Mouse (Mus musculus) MEL (cell line): Measurements from ENCODE around the gene Ces1h. TPM values are rescaled to one million over a fixed set of nuclear protein-coding genes. Genes with fewer than 3 reads are reported as not detected.
"Not testable (repeated sequence)": the region's sequence is repeated elsewhere in the genome, so short reads cannot be mapped to it uniquely, and the experiment has no call there.

Experiments
- DNase-seq: peaks from one replicate; pipeline ENCODE4 v3.0.0; 2011; ENCODE audit warnings: low read depth, low spot score
- H3K27ac ChIP-seq: 2 replicates; pipeline ENCODE4 v1.5.1; 2012; ENCODE audit warnings: low read depth, mild to moderate bottlenecking, control low read depth, low read length, moderate library complexity; ENCODE audit not compliant: control insufficient read depth
- H3K27me3 ChIP-seq, 2 experiments: fragments of 150-350 bp in 1 of 2; sonication (generic) in 1 of 2; 2 replicates each; pipeline ENCODE4 v1.6.1; 2012; ENCODE audit warnings: low read length in 2 of 2, mild to moderate bottlenecking in 2 of 2, improper control_type of control experiment in 1 of 2, moderate library complexity in 1 of 2; ENCODE audit not compliant: insufficient read depth in 2 of 2, control insufficient read depth in 1 of 2
- H3K36me3 ChIP-seq, 2 experiments: 2 replicates each; pipeline ENCODE4 v1.6.1; 2012 to 2014; ENCODE audit warnings: low read length in 2 of 2, improper control_type of control experiment in 1 of 2, inconsistent platforms in 1 of 2, mild to moderate bottlenecking in 1 of 2; ENCODE audit not compliant: insufficient read depth in 2 of 2, control insufficient read depth in 1 of 2
- H3K4me1 ChIP-seq, 2 experiments: fragments of 150-350 bp in 1 of 2; sonication (generic) in 1 of 2; 2 replicates each; pipeline ENCODE4 v1.6.1; 2012; ENCODE audit warnings: low read length in 2 of 2, improper control_type of control experiment in 1 of 2, mild to moderate bottlenecking in 1 of 2; ENCODE audit not compliant: insufficient read depth in 2 of 2, control insufficient read depth in 1 of 2
- H3K4me3 ChIP-seq, 2 experiments: fragments of 150-350 bp in 1 of 2; sonication (generic) in 1 of 2; 2 replicates each; pipeline ENCODE4 v1.5.1; 2012; ENCODE audit warnings: low read depth in 2 of 2, low read length in 2 of 2, mild to moderate bottlenecking in 2 of 2, moderate library complexity in 2 of 2, control low read depth in 1 of 2, improper control_type of control experiment in 1 of 2; ENCODE audit not compliant: control insufficient read depth in 1 of 2, insufficient read depth in 1 of 2
- H3K79me2 ChIP-seq: 2 replicates; pipeline ENCODE4 v1.6.1; 2012; ENCODE audit warnings: mild to moderate bottlenecking, low read length, moderate library complexity; ENCODE audit not compliant: control insufficient read depth, poor library complexity, insufficient read depth
- H3K9ac ChIP-seq: 2 replicates; pipeline ENCODE4 v1.6.1; 2012; ENCODE audit warnings: low read depth, mild to moderate bottlenecking, control low read depth, low read length, moderate library complexity; ENCODE audit not compliant: control insufficient read depth, poor library complexity, severe bottlenecking
- H3K9me3 ChIP-seq: fragments of 150-350 bp; sonication (generic); replicated peaks from 2 replicates; pipeline ENCODE4 v1.6.1; 2012; ENCODE audit warnings: mild to moderate bottlenecking, low read length, improper control_type of control experiment, moderate library complexity; ENCODE audit not compliant: insufficient read depth
- CHD1 ChIP-seq: IDR thresholded peaks from 2 replicates; pipeline ENCODE4 v1.6.1; 2012; ENCODE audit warnings: low read depth, mild to moderate bottlenecking, inconsistent platforms, low read length, improper control_type of control experiment
- CTCF ChIP-seq, 3 experiments: IDR thresholded peaks in 2 of 3; conservative IDR thresholded peaks in 1 of 3; 2 replicates each; pipeline ENCODE4 v1.5.1; 2011 to 2012; ENCODE audit warnings: low read length in 3 of 3, low read depth in 2 of 3, mild to moderate bottlenecking in 2 of 3, improper control_type of control experiment in 1 of 3, inconsistent platforms in 1 of 3, mixed read lengths in 1 of 3, moderate library complexity in 1 of 3; ENCODE audit not compliant: control insufficient read depth in 1 of 3, insufficient read depth in 1 of 3, poor library complexity in 1 of 3, severe bottlenecking in 1 of 3
- ELF1 ChIP-seq: IDR thresholded peaks from 2 replicates; pipeline ENCODE4 v1.6.1; 2014; ENCODE audit warnings: low read depth, mild to moderate bottlenecking, inconsistent platforms, low read length, improper control_type of control experiment, moderate library complexity
- EP300 ChIP-seq, 2 experiments: IDR thresholded peaks; 2 replicates each; pipeline ENCODE4 v1.6.1; 2011; ENCODE audit warnings: improper control_type of control experiment in 2 of 2, low read length in 2 of 2, low read depth in 1 of 2, mild to moderate bottlenecking in 1 of 2
- GATA1 ChIP-seq: IDR thresholded peaks from 2 replicates; pipeline ENCODE4 v1.6.1; 2011; ENCODE audit warnings: low read depth, low read length, improper control_type of control experiment
- HCFC1 ChIP-seq: IDR thresholded peaks from 2 replicates; pipeline ENCODE4 v1.6.1; 2012; ENCODE audit warnings: low read depth, mild to moderate bottlenecking, inconsistent platforms, low read length, improper control_type of control experiment, moderate library complexity
- KAT2A ChIP-seq: conservative IDR thresholded peaks from 2 replicates; pipeline ENCODE4 v1.6.1; 2012; ENCODE audit warnings: low read depth, low read length, improper control_type of control experiment, inconsistent platforms
- MAFK ChIP-seq: IDR thresholded peaks from 2 replicates; pipeline ENCODE4 v1.6.1; 2011; ENCODE audit warnings: low read depth, mild to moderate bottlenecking, low read length, improper control_type of control experiment, borderline replicate concordance
- MAX ChIP-seq: IDR thresholded peaks from 2 replicates; pipeline ENCODE4 v1.6.1; 2011; ENCODE audit warnings: low read length, improper control_type of control experiment
- MXI1 ChIP-seq: IDR thresholded peaks from 2 replicates; pipeline ENCODE4 v1.6.1; 2011; ENCODE audit warnings: mild to moderate bottlenecking, low read depth, low read length, improper control_type of control experiment
- MYB ChIP-seq: IDR thresholded peaks from 2 replicates; pipeline ENCODE4 v1.6.1; 2011; ENCODE audit warnings: mild to moderate bottlenecking, low read depth, low read length, improper control_type of control experiment
- POLR2AphosphoS2 ChIP-seq: IDR thresholded peaks from 2 replicates; pipeline ENCODE4 v1.6.1; 2011; ENCODE audit warnings: low read length, improper control_type of control experiment
- POLR2AphosphoS5 ChIP-seq: IDR thresholded peaks from 2 replicates; pipeline ENCODE4 v1.6.1; 2012; ENCODE audit warnings: low read depth, borderline replicate concordance, mild to moderate bottlenecking, inconsistent platforms, low read length, moderate library complexity, mixed read lengths
- RAD21 ChIP-seq: IDR thresholded peaks from 2 replicates; pipeline ENCODE4 v1.6.1; 2011; ENCODE audit warnings: mild to moderate bottlenecking, low read depth, low read length, improper control_type of control experiment
- SMC3 ChIP-seq: IDR thresholded peaks from 2 replicates; pipeline ENCODE4 v1.6.1; 2011; ENCODE audit warnings: low read depth, low read length, improper control_type of control experiment
- TAL1 ChIP-seq: IDR thresholded peaks from 2 replicates; pipeline ENCODE4 v1.6.1; 2012; ENCODE audit warnings: mild to moderate bottlenecking, inconsistent platforms, low read length, moderate library complexity, mixed read lengths
- USF1 ChIP-seq: IDR thresholded peaks from 2 replicates; pipeline ENCODE4 v1.6.1; 2014; ENCODE audit warnings: low read depth, mild to moderate bottlenecking, inconsistent platforms, low read length, improper control_type of control experiment, moderate library complexity
- ZC3H11A ChIP-seq: IDR thresholded peaks from 2 replicates; pipeline ENCODE4 v1.6.1; 2012; ENCODE audit warnings: low read depth, mild to moderate bottlenecking, inconsistent platforms, low read length, improper control_type of control experiment
- ZNF384 ChIP-seq: IDR thresholded peaks from 2 replicates; pipeline ENCODE4 v1.6.1; 2012; ENCODE audit warnings: low read depth, mild to moderate bottlenecking, inconsistent platforms, low read length, improper control_type of control experiment
- polyA plus RNA-seq, 2 experiments: library from polyadenylated mRNA; stranded (reverse) in 1 of 2; unstranded in 1 of 2; fragments of >175 nt in 1 of 2; fragments of >200 nt in 1 of 2; gene quantifications; 2 replicates each; pipeline versions ENCODE4 v1.2.1 to v1.2.4; 2012; ENCODE audit warnings: low replicate concordance in 2 of 2, low read depth in 1 of 2; ENCODE audit not compliant: insufficient read length in 2 of 2, insufficient read depth in 1 of 2, missing spikeins in 1 of 2
- total RNA-seq: library from RNA; depleted of rRNA; stranded (reverse); fragments of 300-350 nt; gene quantifications from 2 replicates; pipeline ENCODE4 v1.2.3, GENCODE M21; 2012

Gene Ces1h
- total and polyA plus RNA-seq, 3 experiments: not detected

GRCm38 (mm10) chr8:93399698-93400097 is 20.2 kb upstream of the Ces1h start:
- no peaks in the 10 kb centered on the region for H3K4me1 ChIP-seq
- TF ChIP-seq ZC3H11A (no peak), MAFK (no peak), MAX (no peak), GATA1 (no peak), POLR2AphosphoS5 (no peak), ZNF384 (no peak), CHD1 (no peak), ELF1 (no peak), HCFC1 (no peak), MXI1 (no peak), EP300 (IDR thresholded peaks at IDR 0.05; ENCODE audit: low read depth in 1 of 2, low read length in 2 of 2) (no peak), CTCF (IDR thresholded peaks at IDR 0.05 in 2 of 3, conservative IDR thresholded peaks at IDR 0.05 in 1 of 3; ENCODE audit: control insufficient read depth in 1 of 3, insufficient read depth in 1 of 3, low read depth in 2 of 3, low read length in 3 of 3, poor library complexity in 1 of 3, severe bottlenecking in 1 of 3) (no peak), MYB (no peak), TAL1 (no peak), POLR2AphosphoS2 (no peak), KAT2A (no peak)
- H3K27ac ChIP-seq: no peak overlapping the region
- H3K4me3 ChIP-seq: no peak overlapping the region
- no peaks in the 10 kb centered on the region for H3K36me3 ChIP-seq
- H3K27me3 ChIP-seq: no peaks in the 10 kb centered on the region
- DNase-seq: no peak
- H3K9me3 ChIP-seq: no peaks in the 10 kb centered on the region
- H3K9ac ChIP-seq: no peak overlapping the region
- H3K79me2 ChIP-seq: no peaks in the 10 kb centered on the region

- DNase-seq: no peak
- H3K27ac ChIP-seq: no peak overlapping the region
- no peaks in the 10 kb centered on the region for H3K36me3 ChIP-seq
- H3K4me3 ChIP-seq: no peak overlapping the region
- no peaks in the 10 kb centered on the region for H3K4me1 ChIP-seq
- no peak overlapping the region for H3K9ac ChIP-seq
- no peaks in the 10 kb centered on the region for H3K9me3 ChIP-seq
- no peaks in the 10 kb centered on the region for H3K79me2 ChIP-seq
- no peaks in the 10 kb centered on the region for H3K27me3 ChIP-seq
- TF ChIP-seq RAD21 (peak; percentile 24), USF1 (no peak), SMC3 (peak; percentile 28; the same call in 1 of the 2 replicates), MAFK (no peak)
- TF ChIP-seq, all 39 proteins: peak for 2
Measured at GRCm38 (mm10) chr8:93398044-93398443, 18.5 kb upstream of the Ces1h start.

- not testable (repeated sequence) for H3K4me1 ChIP-seq, H3K27ac ChIP-seq, H3K9me3 ChIP-seq, H3K27me3 ChIP-seq, H3K36me3 ChIP-seq, H3K4me3 ChIP-seq, H3K9ac ChIP-seq, DNase-seq, H3K79me2 ChIP-seq
Measured at GRCm38 (mm10) chr8:93394079-93394619, 14.6 kb upstream of the Ces1h start.
